Mouse (Mus musculus): ENCODE measurements at regions not wholly inside any gene's neighbourhood (a gene's known extent, or its start where the extent isn't known, plus 50 kb on each side); places are given as distances from the start of the nearest gene placed in this dataset.

- DNase-seq (ENCODE audit: low read depth, low spot score) = peak; percentile 34
Measured at GRCm38 (mm10) chr15:103627085-103627484, 62.2 kb upstream of the Glycam1 start.

Data from ZHBTc4 (cell line).